Mouse (Mus musculus) E14TG2a.4 (cell line): ENCODE measurements around the gene Mrps18a.

ENCODE experiments used
- CTCF ChIP-seq: conservative IDR thresholded peaks from 2 replicates; pipeline ENCODE4 v1.5.1; 2014; ENCODE audit warnings: low read length
- NANOG ChIP-seq: IDR thresholded peaks from 2 replicates; pipeline ENCODE4 v1.6.1; 2014; ENCODE audit warnings: borderline replicate concordance, low read length, mixed read lengths

- TF ChIP-seq CTCF (no peak), NANOG (no peak)
Observed at GRCm38 (mm10) chr17:46063974-46064312, 46.8 kb upstream of the Mrps18a start.
